28 mouse cellular contexts compared by ENCODE assay signal in the genomic region with DNA sequence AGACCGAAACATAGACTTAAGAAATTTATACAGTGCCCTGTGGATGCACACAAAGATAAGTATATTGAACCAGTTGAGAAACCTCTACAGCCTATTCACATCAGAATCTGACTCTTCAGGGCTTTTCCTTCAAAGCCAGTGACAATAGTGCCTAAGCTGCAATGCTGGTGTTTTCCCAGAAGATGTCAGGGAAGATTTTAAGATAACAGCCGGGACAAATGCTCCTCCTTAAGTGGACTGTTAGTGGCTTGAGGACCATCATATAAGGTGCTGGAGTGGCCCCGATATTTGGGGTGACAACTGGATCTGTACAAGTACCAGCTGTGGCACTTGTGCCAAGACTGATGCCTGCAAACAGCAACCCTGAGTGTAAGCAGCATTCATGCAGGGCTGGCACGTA. TPM values are rescaled to one million over a fixed set of nuclear protein-coding genes. Genes with fewer than 3 reads are reported as not detected.
DNase-seq lines count a peak whose midpoint lies in the region; ATAC-seq and TF ChIP-seq lines count a peak whose summit lies in the region.
"Had no signal": no experiment of that assay in that cellular context is flagged by ENCODE, and none has a peak within 500 bp of the region (broad histone marks: within the 10 kb centered on the region; RNA-seq: fewer than 3 reads in every experiment).

No protein-coding gene starts in this region.

- H3K9ac ChIP-seq in kidney, postnatal 0 days (ENCODE audit: low read depth, low read length): no peak overlapping the region
- H3K9ac ChIP-seq in kidney, embryonic 16.5 days (replicated peaks; ENCODE audit: low read length): no peak overlapping the region
- H3K9ac ChIP-seq in midbrain, postnatal 0 days (replicated peaks; ENCODE audit: low read length, poor library complexity, severe bottlenecking): no peak overlapping the region
- H3K9ac ChIP-seq in midbrain, embryonic 16.5 days (ENCODE audit: low read depth, low read length): no peak overlapping the region
- no peak overlapping the region for H3K9ac ChIP-seq in stomach, postnatal 0 days (ENCODE audit: low read length)
- H3K9ac ChIP-seq: embryonic facial prominence, embryonic 12.5 days; embryonic facial prominence, embryonic 15.5 days; forebrain, embryonic 15.5 days; heart, embryonic 12.5 days; heart, embryonic 15.5 days; hindbrain, embryonic 14.5 days had no signal

- no peak overlapping the region for H3K4me2 ChIP-seq in kidney, postnatal 0 days (ENCODE audit: low read length)
- no peak overlapping the region for H3K4me2 ChIP-seq in kidney, embryonic 16.5 days (replicated peaks; ENCODE audit: low read depth, low read length)
- H3K4me2 ChIP-seq in midbrain, postnatal 0 days (ENCODE audit: low read depth, low read length, poor library complexity, severe bottlenecking): no peak overlapping the region
- no peak overlapping the region for H3K4me2 ChIP-seq in midbrain, embryonic 16.5 days (ENCODE audit: low read length)
- no peak overlapping the region for H3K4me2 ChIP-seq in stomach, postnatal 0 days (replicated peaks; ENCODE audit: low read depth)
- H3K4me2 ChIP-seq: embryonic facial prominence, embryonic 12.5 days; embryonic facial prominence, embryonic 15.5 days; forebrain, embryonic 15.5 days; heart, embryonic 12.5 days; heart, embryonic 15.5 days; hindbrain, embryonic 14.5 days had no signal

- no peak for ATAC-seq in kidney, postnatal 0 days (replicated peaks; ENCODE audit: low FRiP score, low read depth)
- ATAC-seq in kidney, embryonic 16.5 days (ENCODE audit: low FRiP score, low TSS enrichment): no peak
- ATAC-seq in midbrain, postnatal 0 days (ENCODE audit: low FRiP score): no peak
- no peak for ATAC-seq in midbrain, embryonic 16.5 days
- ATAC-seq in stomach, postnatal 0 days (ENCODE audit: low FRiP score, low TSS enrichment): no peak
- ATAC-seq: forebrain, embryonic 15.5 days had no signal

- no peak overlapping the region for H3K27ac ChIP-seq in kidney, postnatal 0 days
- no peak overlapping the region for H3K27ac ChIP-seq in kidney, embryonic 16.5 days (ENCODE audit: low read length)
- H3K27ac ChIP-seq in midbrain, postnatal 0 days (ENCODE audit: low read depth, low read length): no peak overlapping the region
- H3K27ac ChIP-seq in midbrain, embryonic 16.5 days (ENCODE audit: low read length): no peak overlapping the region
- no peak overlapping the region for H3K27ac ChIP-seq in stomach, postnatal 0 days (replicated peaks)
- H3K27ac ChIP-seq: embryonic facial prominence, embryonic 12.5 days; embryonic facial prominence, embryonic 15.5 days; forebrain, embryonic 15.5 days; heart, embryonic 15.5 days; hindbrain, embryonic 10.5 days; hindbrain, embryonic 14.5 days had no signal

- 53% methylated on average over 4 of the region's 4 CpGs for WGBS in kidney, postnatal 0 days
- 56% methylated on average over 4 of the region's 4 CpGs for WGBS in kidney, embryonic 16.5 days
- WGBS in midbrain, postnatal 0 days: 61% methylated on average over 4 of the region's 4 CpGs
- WGBS in midbrain, embryonic 16.5 days: 59% methylated on average over 4 of the region's 4 CpGs
- 62% methylated on average over 4 of the region's 4 CpGs for WGBS in stomach, postnatal 0 days

- no peaks in the 10 kb centered on the region for H3K36me3 ChIP-seq in kidney, postnatal 0 days (ENCODE audit: insufficient read depth, low read length)
- H3K36me3 ChIP-seq in kidney, embryonic 16.5 days (ENCODE audit: insufficient read depth, low read length): no peaks in the 10 kb centered on the region
- H3K36me3 ChIP-seq in midbrain, postnatal 0 days (ENCODE audit: insufficient read depth, low read length): no peaks in the 10 kb centered on the region
- no peaks in the 10 kb centered on the region for H3K36me3 ChIP-seq in midbrain, embryonic 16.5 days (ENCODE audit: control insufficient read depth, insufficient read depth, low read length)
- H3K36me3 ChIP-seq in stomach, postnatal 0 days (ENCODE audit: control insufficient read depth, insufficient read depth, low read length): no peaks in the 10 kb centered on the region
- H3K36me3 ChIP-seq: embryonic facial prominence, embryonic 12.5 days; embryonic facial prominence, embryonic 15.5 days; forebrain, embryonic 15.5 days; heart, embryonic 12.5 days; heart, embryonic 15.5 days; hindbrain, embryonic 10.5 days had no signal

- peak; percentile 26; the same call in 1 of the 2 replicates for TF ChIP-seq CTCF in kidney, postnatal 0 days (IDR thresholded peaks at IDR 0.05; ENCODE audit: low read depth)
- peak; percentile 35 for TF ChIP-seq CTCF in midbrain, postnatal 0 days (IDR thresholded peaks at IDR 0.05)
- TF ChIP-seq CTCF in stomach, postnatal 0 days (IDR thresholded peaks at IDR 0.05; ENCODE audit: low read depth): 0 out of 2 replicates have a peak, but pooled peaks have one; percentile 1

- DNase-seq in heart, adult 11 months: peak; percentile 56
- no peak for DNase-seq in heart, adult 18-20 months
- DNase-seq in kidney, postnatal 0 days (ENCODE audit: low spot score): no peak
- DNase-seq in midbrain, postnatal 0 days (ENCODE audit: low spot score): no peak
- no peak for DNase-seq in stomach, postnatal 0 days (ENCODE audit: low spot score)
- DNase-seq in embryo, embryonic 9.5 days (ENCODE audit: extremely low spot score): no peak
- DNase-seq: adrenal gland, adult 2 months; adrenal gland, postnatal 14 days; B cell, adult 2 months; cerebellum, adult 11-12 months; cerebellum, adult 8-10 months; cerebellum, postnatal 10 days; cerebellum, postnatal 36 days; gastrocnemius, postnatal 10 days; gastrocnemius, postnatal 36 days; heart, postnatal 10 days; heart, postnatal 36 days had no signal

- no peaks in the 10 kb centered on the region for H3K9me3 ChIP-seq in kidney, postnatal 0 days (replicated peaks; ENCODE audit: low read length)
- no peaks in the 10 kb centered on the region for H3K9me3 ChIP-seq in kidney, embryonic 16.5 days (ENCODE audit: low read length)
- H3K9me3 ChIP-seq in midbrain, postnatal 0 days (ENCODE audit: low read length): no peaks in the 10 kb centered on the region
- no peaks in the 10 kb centered on the region for H3K9me3 ChIP-seq in midbrain, embryonic 16.5 days (replicated peaks; ENCODE audit: control insufficient read depth, low read length, poor library complexity, severe bottlenecking)
- no peaks in the 10 kb centered on the region for H3K9me3 ChIP-seq in stomach, postnatal 0 days (ENCODE audit: control insufficient read depth, low read length)
- H3K9me3 ChIP-seq: embryonic facial prominence, embryonic 12.5 days; embryonic facial prominence, embryonic 15.5 days; forebrain, embryonic 15.5 days; heart, embryonic 12.5 days; heart, embryonic 15.5 days; hindbrain, embryonic 10.5 days had no signal

- H3K4me1 ChIP-seq in kidney, postnatal 0 days (replicated peaks; ENCODE audit: insufficient read depth, low read length): no peaks in the 10 kb centered on the region
- peaks cover 6% of the 10 kb centered on the region for H3K4me1 ChIP-seq in kidney, embryonic 16.5 days (ENCODE audit: insufficient read depth, low read length)
- no peaks in the 10 kb centered on the region for H3K4me1 ChIP-seq in midbrain, postnatal 0 days (ENCODE audit: insufficient read depth, low read length)
- no peaks in the 10 kb centered on the region for H3K4me1 ChIP-seq in midbrain, embryonic 16.5 days (ENCODE audit: control insufficient read depth, insufficient read depth, low read length)
- H3K4me1 ChIP-seq in stomach, postnatal 0 days (replicated peaks; ENCODE audit: control insufficient read depth, insufficient read depth): no peaks in the 10 kb centered on the region
- H3K4me1 ChIP-seq: embryonic facial prominence, embryonic 12.5 days; embryonic facial prominence, embryonic 15.5 days; forebrain, embryonic 15.5 days; heart, embryonic 12.5 days; heart, embryonic 15.5 days had no signal

- H3K4me3 ChIP-seq in kidney, postnatal 0 days (replicated peaks; ENCODE audit: low read depth, low read length): no peak overlapping the region
- H3K4me3 ChIP-seq in kidney, embryonic 16.5 days (ENCODE audit: low read length): no peak overlapping the region
- H3K4me3 ChIP-seq in midbrain, postnatal 0 days (ENCODE audit: low read depth, low read length): no peak overlapping the region
- H3K4me3 ChIP-seq in midbrain, embryonic 16.5 days (ENCODE audit: low read depth, low read length): no peak overlapping the region
- H3K4me3 ChIP-seq in stomach, postnatal 0 days (ENCODE audit: low read depth, low read length): no peak overlapping the region
- H3K4me3 ChIP-seq: embryonic facial prominence, embryonic 12.5 days; embryonic facial prominence, embryonic 15.5 days; forebrain, embryonic 15.5 days; heart, embryonic 12.5 days; heart, embryonic 15.5 days; hindbrain, embryonic 10.5 days had no signal

- no peak for TF ChIP-seq EP300 in stomach, postnatal 0 days (optimal IDR thresholded peaks at IDR 0.05)

- H3K27me3 ChIP-seq in kidney, postnatal 0 days (ENCODE audit: insufficient read depth, low read length): no peaks in the 10 kb centered on the region
- no peaks in the 10 kb centered on the region for H3K27me3 ChIP-seq in kidney, embryonic 16.5 days (ENCODE audit: insufficient read depth, low read length)
- no peaks in the 10 kb centered on the region for H3K27me3 ChIP-seq in midbrain, postnatal 0 days (ENCODE audit: insufficient read depth, low read length)
- H3K27me3 ChIP-seq in midbrain, embryonic 16.5 days (ENCODE audit: control insufficient read depth, insufficient read depth, low read depth, low read length): no peaks in the 10 kb centered on the region
- no peaks in the 10 kb centered on the region for H3K27me3 ChIP-seq in stomach, postnatal 0 days (ENCODE audit: control insufficient read depth, insufficient read depth, low read length)
- H3K27me3 ChIP-seq: embryonic facial prominence, embryonic 12.5 days; embryonic facial prominence, embryonic 15.5 days; heart, embryonic 12.5 days; heart, embryonic 15.5 days had no signal

RNA-seq across cellular contexts. Expression of gene Dnah5, which starts 4.9 kb away (rescaled TPM):
- total RNA-seq in heart, adult 18-20 months (2021): under 1 TPM; 0.02 to 0.62 TPM
- polyA plus RNA-seq in kidney, postnatal 0 days (2015; fragmentation: Nextera tagmentation; extraction: Ambion mirVana): 0.06 and 0.08 TPM in 2 replicates
- polyA plus RNA-seq in kidney, embryonic 16.5 days (2015; fragmentation: Nextera tagmentation; extraction: Ambion mirVana): 0.05 and 0.07 TPM in 2 replicates
- 1.4 and 1.7 TPM in 2 replicates for total RNA-seq in midbrain, postnatal 0 days (2014; rRNA removed)
- polyA plus RNA-seq in midbrain, postnatal 0 days (2015; fragmentation: Nextera tagmentation; extraction: Ambion mirVana): 0.12 and 0.19 TPM in 2 replicates
- 0.21 and 0.25 TPM in 2 replicates for polyA plus RNA-seq in midbrain, embryonic 16.5 days (2015; fragmentation: Nextera tagmentation; extraction: Ambion mirVana)
- 0.01 TPM in 2 replicates for polyA plus RNA-seq in stomach, postnatal 0 days (2015; fragmentation: Nextera tagmentation; extraction: Ambion mirVana)
- total RNA-seq: gastrocnemius, postnatal 36 days; granulocyte monocyte progenitor cell, adult 5-6 weeks; MEL had no signal
- polyA plus RNA-seq: heart, embryonic 12.5 days had no signal
